ENCODE assay signal across 32 mouse cellular contexts in genomic region chr5:28970404-28970803, GRCm38 (mm10).
"Had no signal": no experiment of that assay in that cellular context is flagged by ENCODE, and none has a peak within 500 bp of the region (broad histone marks: within the 10 kb centered on the region; RNA-seq: fewer than 3 reads in every experiment).

No protein-coding gene starts in this region.

- H3K4me2 ChIP-seq: limb, embryonic 12.5 days; limb, embryonic 13.5 days; limb, embryonic 15.5 days; liver, embryonic 11.5 days; liver, embryonic 12.5 days; liver, embryonic 13.5 days; liver, embryonic 15.5 days; lung, embryonic 14.5 days; lung, embryonic 15.5 days; midbrain, embryonic 11.5 days; midbrain, embryonic 12.5 days; midbrain, embryonic 13.5 days; midbrain, embryonic 15.5 days; neural tube, embryonic 12.5 days had no signal

- H3K9ac ChIP-seq: limb, embryonic 12.5 days; limb, embryonic 13.5 days; limb, embryonic 15.5 days; liver, embryonic 12.5 days; liver, embryonic 13.5 days; liver, embryonic 14.5 days; liver, embryonic 15.5 days; liver, postnatal 0 days; lung, embryonic 14.5 days; lung, embryonic 15.5 days; midbrain, embryonic 12.5 days; midbrain, embryonic 13.5 days; midbrain, embryonic 15.5 days; neural tube, embryonic 12.5 days had no signal

- H3K4me3 ChIP-seq: limb, embryonic 10.5 days; limb, embryonic 12.5 days; limb, embryonic 13.5 days; limb, embryonic 15.5 days; liver, embryonic 12.5 days; liver, embryonic 13.5 days; liver, embryonic 15.5 days; lung, embryonic 15.5 days; megakaryocyte, embryonic 14.5 days; midbrain, embryonic 10.5 days; midbrain, embryonic 12.5 days; midbrain, embryonic 13.5 days; midbrain, embryonic 15.5 days; myocyte; neural tube, embryonic 12.5 days had no signal

- DNase-seq: left cerebral cortex, postnatal 4 days; liver; liver, embryonic 13.5 days; liver, postnatal 0 days; lung, adult 18-20 months; lung, adult 2 months; lung, embryonic 14.5 days; lung, postnatal 10 days; lung, postnatal 14 days; lung, postnatal 36 days; lung, postnatal 4 days; midbrain, embryonic 14.5 days had no signal

- H3K36me3 ChIP-seq: limb, embryonic 10.5 days; limb, embryonic 12.5 days; limb, embryonic 13.5 days; limb, embryonic 15.5 days; liver, embryonic 12.5 days; liver, embryonic 13.5 days; liver, embryonic 15.5 days; lung, embryonic 15.5 days; midbrain, embryonic 10.5 days; midbrain, embryonic 12.5 days; midbrain, embryonic 13.5 days; midbrain, embryonic 15.5 days; neural tube, embryonic 12.5 days had no signal

- H3K27ac ChIP-seq: limb, embryonic 10.5 days; limb, embryonic 12.5 days; limb, embryonic 13.5 days; limb, embryonic 15.5 days; liver, embryonic 12.5 days; liver, embryonic 13.5 days; liver, embryonic 14.5 days; liver, embryonic 15.5 days; lung, embryonic 15.5 days; macrophage; midbrain, embryonic 10.5 days; midbrain, embryonic 12.5 days; midbrain, embryonic 13.5 days; midbrain, embryonic 15.5 days; neural tube, embryonic 12.5 days had no signal

- H3K9me3 ChIP-seq: limb, embryonic 10.5 days; limb, embryonic 12.5 days; limb, embryonic 13.5 days; limb, embryonic 15.5 days; liver, embryonic 12.5 days; liver, embryonic 13.5 days; liver, embryonic 15.5 days; lung, embryonic 15.5 days; midbrain, embryonic 10.5 days; midbrain, embryonic 12.5 days; midbrain, embryonic 13.5 days; midbrain, embryonic 15.5 days; neural tube, embryonic 12.5 days had no signal

- H3K27me3 ChIP-seq: limb, embryonic 12.5 days; limb, embryonic 13.5 days; limb, embryonic 15.5 days; liver, embryonic 12.5 days; liver, embryonic 13.5 days; liver, embryonic 15.5 days; lung, embryonic 15.5 days; megakaryocyte, embryonic 14.5 days; midbrain, embryonic 12.5 days; midbrain, embryonic 13.5 days; midbrain, embryonic 15.5 days; neural tube, embryonic 12.5 days had no signal

- ATAC-seq: liver, embryonic 12.5 days; liver, postnatal 0 days; lung, postnatal 0 days; midbrain, embryonic 13.5 days; midbrain, embryonic 15.5 days; midbrain, embryonic 16.5 days had no signal

- H3K4me1 ChIP-seq: limb, embryonic 10.5 days; limb, embryonic 12.5 days; limb, embryonic 13.5 days; limb, embryonic 15.5 days; liver, embryonic 12.5 days; liver, embryonic 13.5 days; liver, embryonic 15.5 days; lung, embryonic 15.5 days; megakaryocyte, embryonic 14.5 days; midbrain, embryonic 10.5 days; midbrain, embryonic 12.5 days; midbrain, embryonic 13.5 days; midbrain, embryonic 15.5 days; neural tube, embryonic 12.5 days had no signal
